Mouse (Mus musculus) lung, embryonic 14.5 days (tissue): ENCODE data around the gene Mcm3ap. TPM values are rescaled to one million over a fixed set of nuclear protein-coding genes. Genes with fewer than 3 reads are reported as not detected.
A peak's percentile ranks its signal among the peaks of the same experiment; 100 is the strongest.

Source experiments
- ATAC-seq: fragments of 200-750 bp; cut with Nextera tagmentation; 2 replicates; pipeline ENCODE4 v1.8.0; 2017; ENCODE audit warnings: mild to moderate bottlenecking, moderate TSS enrichment, moderate library complexity; ENCODE audit not compliant: insufficient read depth
- DNase-seq: peaks from one replicate; pipeline ENCODE4 v3.0.0-alpha.2; 2015
- H3K27ac ChIP-seq: fragments of 300-500 bp; sonication (generic); 2 replicates; pipeline ENCODE4 v1.5.1; 2014; ENCODE audit warnings: low read depth, mild to moderate bottlenecking, moderate library complexity
- H3K27me3 ChIP-seq: fragments of 300-500 bp; sonication (generic); 2 replicates; pipeline ENCODE4 v1.6.1; 2014; ENCODE audit warnings: low read length, control low read depth; ENCODE audit not compliant: insufficient read depth
- H3K36me3 ChIP-seq: fragments of 300-500 bp; sonication (generic); 2 replicates; pipeline ENCODE4 v1.6.1; 2014; ENCODE audit warnings: control low read depth; ENCODE audit not compliant: insufficient read depth
- H3K4me1 ChIP-seq: fragments of 300-500 bp; sonication (generic); 2 replicates; pipeline ENCODE4 v1.6.1; 2014; ENCODE audit warnings: antibody characterized with exemption, control low read depth; ENCODE audit not compliant: insufficient read depth
- H3K4me2 ChIP-seq: fragments of 300-500 bp; sonication (generic); 2 replicates; pipeline ENCODE4 v1.6.1; 2014; ENCODE audit warnings: mild to moderate bottlenecking
- H3K4me3 ChIP-seq: fragments of 300-500 bp; sonication (generic); 2 replicates; pipeline ENCODE4 v1.5.1; 2014; ENCODE audit warnings: low read depth, low read length
- H3K9ac ChIP-seq: fragments of 300-500 bp; sonication (generic); 2 replicates; pipeline ENCODE4 v1.6.1; 2014
- H3K9me3 ChIP-seq: fragments of 300-500 bp; sonication (generic); 2 replicates; pipeline ENCODE4 v1.6.1; 2016; ENCODE audit warnings: low read depth, low read length, control low read depth
- CTCF ChIP-seq: IDR thresholded peaks from 2 replicates; pipeline ENCODE4 v1.5.1; 2016; ENCODE audit warnings: antibody characterized with exemption, low read depth
- WGBS: fragments of 180-500 bp; shearing (Covaris S2); extraction: QIAGEN DNeasy Blood & Tissue Kit; methylation state at CpG from one replicate; pipeline ENCODE4 v1.1.7; 2014; 5-methylcytosine and 5-hydroxymethylcytosine counted together
- polyA plus RNA-seq: library from polyadenylated mRNA; unstranded; fragments of >200 nt; fragmentation: Nextera tagmentation; extraction: Ambion mirVana; gene quantifications from 2 replicates; pipeline ENCODE4 v1.2.1, GENCODE M21; 2014

Mcm3ap gene
- polyA plus RNA-seq, 1 experiment from 2014 or later: 67.6 TPM

- H3K9me3 ChIP-seq: no peaks in the 10 kb centered on the region
- ATAC-seq (no peak), DNase-seq (peak; percentile 21)
- no peak overlapping the region for H3K4me2 ChIP-seq
- no peak overlapping the region for H3K9ac ChIP-seq
- WGBS: 65% methylated on average over 4 of the region's 4 CpGs
- no peaks in the 10 kb centered on the region for H3K36me3 ChIP-seq
- H3K27me3 ChIP-seq: no peaks in the 10 kb centered on the region
- H3K4me1 ChIP-seq: peaks cover 10% of the 10 kb centered on the region; the same call in 1 of the 2 replicates
- no peak overlapping the region for H3K27ac ChIP-seq
- no peak overlapping the region for H3K4me3 ChIP-seq
- no peak for TF ChIP-seq CTCF
Measured at GRCm38 (mm10) chr10:76445996-76446681, 22.6 kb upstream of the Mcm3ap start.

- Histone ChIP-seq H3K4me2 (no peak overlapping the region), H3K4me3 (no peak overlapping the region), H3K9ac (no peak overlapping the region), H3K4me1 (peaks cover 6% of the 10 kb centered on the region; the same call in 1 of the 2 replicates), H3K27ac (no peak overlapping the region), H3K36me3 (no peaks in the 10 kb centered on the region), H3K9me3 (no peaks in the 10 kb centered on the region), H3K27me3 (no peaks in the 10 kb centered on the region)
- DNase-seq (peak; percentile 12), ATAC-seq (no peak)
- no peak for TF ChIP-seq CTCF
- 72% methylated on average over 15 of the region's 15 CpGs for WGBS
Measured at GRCm38 (mm10) chr10:76447406-76448229, 21.1 kb upstream of the Mcm3ap start.

DNA sequence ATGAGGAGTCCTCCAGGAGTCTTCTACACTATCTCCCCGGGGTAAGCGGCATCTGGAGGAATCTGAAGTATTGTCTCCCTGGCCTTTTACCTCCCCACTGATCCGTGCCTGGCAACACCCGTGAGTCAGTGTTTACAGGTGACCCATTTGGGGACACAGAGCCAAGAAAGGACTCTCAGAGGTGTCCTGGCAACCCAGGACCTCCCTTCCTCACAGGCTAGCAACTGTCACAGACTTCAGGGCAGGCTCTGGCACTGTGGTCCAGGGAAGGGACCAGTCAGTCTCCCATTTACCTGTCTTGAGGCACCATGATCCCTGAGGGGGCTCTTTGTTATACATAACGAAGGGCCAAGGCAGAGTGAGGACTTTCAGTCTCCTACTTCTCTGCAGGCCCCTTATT is 19.9 kb upstream of the Mcm3ap start, which contains the start of gene 2610028H24Rik:
TSS of gene 2610028H24Rik (plus strand) at position 231 of the 400 bp plus-strand sequence.
- no peak for DNase-seq
- H3K9ac ChIP-seq: no peak within 1 kb of the TSS
- H3K4me2 ChIP-seq: no peak within 1 kb of the TSS

GRCm38 (mm10) chr10:76455289-76455688 is 13.4 kb upstream of the Mcm3ap start:
- Histone ChIP-seq H3K9me3 (no peaks in the 10 kb centered on the region), H3K27ac (no peak overlapping the region), H3K27me3 (no peaks in the 10 kb centered on the region), H3K4me2 (no peak overlapping the region), H3K4me3 (no peak overlapping the region), H3K9ac (no peak overlapping the region), H3K36me3 (no peaks in the 10 kb centered on the region), H3K4me1 (no peaks in the 10 kb centered on the region)
- peak; percentile 75 for TF ChIP-seq CTCF
- DNase-seq (peak; percentile 76), ATAC-seq (no peak)
- WGBS: 50% methylated on average over 5 of the region's 5 CpGs

More for the DNA sequence above, 19.9 kb upstream of the Mcm3ap start, which contains the start of gene 2610028H24Rik:
- no peak within 1 kb of the TSS for H3K4me3 ChIP-seq
- no peaks in the 10 kb centered on the region for H3K9me3 ChIP-seq
- TF ChIP-seq CTCF: no peak
- no peaks in the 10 kb centered on the region for H3K36me3 ChIP-seq
- 62% methylated on average over 5 of the region's 5 CpGs for WGBS
- H3K27ac ChIP-seq: no peak within 1 kb of the TSS
- no peak for ATAC-seq
- peaks cover under 1% of the 10 kb centered on the region; the same call in 1 of the 2 replicates for H3K4me1 ChIP-seq
- no peaks in the 10 kb centered on the region for H3K27me3 ChIP-seq

GRCm38 (mm10) chr10:76461255-76461654 is 7.5 kb upstream of the Mcm3ap start:
- no peak for ATAC-seq

DNA sequence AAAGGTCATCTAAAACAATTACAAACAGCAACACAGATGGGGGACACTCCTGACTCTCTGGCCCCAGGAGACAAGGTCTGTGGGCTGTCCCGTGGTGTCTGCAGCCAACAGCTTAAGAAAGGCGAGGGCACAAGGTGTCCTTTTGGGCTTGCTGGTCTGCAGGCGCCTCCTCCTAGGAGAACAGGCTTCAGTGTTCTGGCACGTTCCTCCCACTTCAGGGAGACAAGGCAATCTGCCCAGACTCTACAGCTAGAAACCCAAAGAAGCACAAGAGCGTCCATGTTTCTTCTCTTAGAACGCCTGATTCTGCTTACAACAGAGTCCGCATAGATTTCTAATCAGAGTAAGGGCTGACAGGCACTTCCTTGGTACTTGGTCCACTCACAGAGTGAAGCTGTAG is 6.4 kb upstream of the Mcm3ap start:
- H3K9me3 ChIP-seq: no peaks in the 10 kb centered on the region
- no peak overlapping the region for H3K9ac ChIP-seq
- H3K27me3 ChIP-seq: no peaks in the 10 kb centered on the region
- no peak overlapping the region for H3K4me2 ChIP-seq
- no peak for TF ChIP-seq CTCF
- 86% methylated on average over 7 of the region's 7 CpGs for WGBS
- H3K4me3 ChIP-seq: no peak overlapping the region
- H3K36me3 ChIP-seq: no peaks in the 10 kb centered on the region
- H3K27ac ChIP-seq: no peak overlapping the region
- no peak for DNase-seq
- no peak for ATAC-seq
- no peaks in the 10 kb centered on the region for H3K4me1 ChIP-seq

More at GRCm38 (mm10) chr10:76461255-76461654, 7.5 kb upstream of the Mcm3ap start:
- no peaks in the 10 kb centered on the region for H3K27me3 ChIP-seq
- TF ChIP-seq CTCF: no peak
- DNase-seq: no peak
- no peak overlapping the region for H3K27ac ChIP-seq
- no peaks in the 10 kb centered on the region for H3K36me3 ChIP-seq
- 79% methylated on average over 1 of the region's 1 CpGs for WGBS
- no peak overlapping the region for H3K9ac ChIP-seq
- no peak overlapping the region for H3K4me3 ChIP-seq
- no peak overlapping the region for H3K4me2 ChIP-seq
- H3K9me3 ChIP-seq: no peaks in the 10 kb centered on the region
- no peaks in the 10 kb centered on the region for H3K4me1 ChIP-seq

- H3K9me3 ChIP-seq: no peaks in the 10 kb centered on the region
- H3K27ac ChIP-seq: no peak overlapping the region
- no peak for DNase-seq
- H3K4me1 ChIP-seq: no peaks in the 10 kb centered on the region
- no peak for TF ChIP-seq CTCF
- no peak overlapping the region for H3K9ac ChIP-seq
- H3K4me3 ChIP-seq: no peak overlapping the region
- H3K27me3 ChIP-seq: no peaks in the 10 kb centered on the region
- WGBS: 87% methylated on average over 6 of the region's 6 CpGs
- no peak overlapping the region for H3K4me2 ChIP-seq
- no peak for ATAC-seq
- no peaks in the 10 kb centered on the region for H3K36me3 ChIP-seq
Measured at GRCm38 (mm10) chr10:76462721-76463120, 6.0 kb upstream of the Mcm3ap start.
